Mouse (Mus musculus) ovary, postnatal 14 days (tissue): ENCODE measurements at regions not wholly inside any gene's neighbourhood (a gene's known extent, or its start where the extent isn't known, plus 50 kb on each side); places are given as distances from the start of the nearest gene placed in this dataset.
A peak's percentile ranks its signal among the peaks of the same experiment; 100 is the strongest.

Source experiments
- DNase-seq: peaks from one replicate; pipeline ENCODE4 v3.0.0; 2022; ENCODE audit warnings: low spot score

DNA sequence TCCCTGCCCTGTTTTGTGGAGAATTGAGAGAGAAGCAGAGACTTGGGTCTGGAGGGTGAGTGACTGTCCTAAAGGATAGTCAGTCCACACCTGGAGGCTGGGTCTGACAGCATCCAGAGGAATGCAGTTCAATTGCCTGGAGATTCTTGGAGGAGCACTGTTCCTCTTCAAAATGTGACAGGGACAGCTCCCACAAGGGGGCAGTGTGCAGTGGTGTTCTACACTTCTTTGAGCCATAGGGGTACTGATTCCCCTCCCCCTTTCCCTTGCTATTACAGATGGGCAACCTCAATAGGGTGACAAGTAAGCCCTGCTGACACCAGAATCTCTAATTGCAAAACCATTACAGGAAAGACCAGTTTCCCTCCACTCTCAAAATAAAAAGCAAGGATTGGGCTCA lies 63.7 kb upstream of the Gm773 start:
- DNase-seq = no peak

DNA sequence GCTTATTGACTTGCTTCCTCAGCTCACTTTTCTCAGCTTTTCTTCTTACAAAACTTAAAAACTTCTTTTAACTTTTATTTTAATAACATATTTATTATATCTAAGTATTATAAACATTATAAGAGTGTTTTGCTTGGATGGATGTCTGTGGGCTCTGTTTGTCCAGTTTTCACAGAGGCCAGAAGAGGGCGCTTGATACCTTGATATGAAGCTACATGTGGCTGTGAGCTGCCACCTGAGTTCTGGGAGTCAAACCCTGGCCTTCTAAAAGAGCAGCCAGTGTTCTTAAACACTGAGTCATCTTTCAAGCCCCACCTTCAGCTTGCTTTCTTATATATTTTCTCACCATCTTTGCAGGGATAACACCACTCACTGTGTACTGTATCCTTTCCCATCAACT lies 61.5 kb upstream of the Gm773 start:
- peak; percentile 1 for DNase-seq

DNA sequence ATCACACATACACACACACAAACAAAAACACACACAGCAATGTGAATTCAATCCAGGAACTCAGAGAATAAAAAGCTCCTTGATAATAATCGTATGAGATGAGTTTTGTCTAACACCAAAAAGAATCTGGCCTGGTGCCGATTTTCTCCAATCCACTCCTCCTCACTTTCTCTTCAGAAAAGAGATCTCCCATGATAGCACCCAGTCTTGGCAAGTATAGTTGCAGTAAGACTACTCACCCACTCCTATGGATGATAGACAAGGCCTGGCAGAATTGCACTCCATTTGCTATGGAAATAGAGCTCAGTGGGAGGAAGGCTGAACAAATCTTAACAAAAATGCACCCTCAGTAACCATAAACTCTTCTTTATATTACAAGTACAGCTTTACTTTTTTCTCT lies 57.0 kb upstream of the Gm773 start:
- DNase-seq = no peak
